Comparison of ENCODE assay signal across 31 mouse cellular contexts in the genomic region with DNA sequence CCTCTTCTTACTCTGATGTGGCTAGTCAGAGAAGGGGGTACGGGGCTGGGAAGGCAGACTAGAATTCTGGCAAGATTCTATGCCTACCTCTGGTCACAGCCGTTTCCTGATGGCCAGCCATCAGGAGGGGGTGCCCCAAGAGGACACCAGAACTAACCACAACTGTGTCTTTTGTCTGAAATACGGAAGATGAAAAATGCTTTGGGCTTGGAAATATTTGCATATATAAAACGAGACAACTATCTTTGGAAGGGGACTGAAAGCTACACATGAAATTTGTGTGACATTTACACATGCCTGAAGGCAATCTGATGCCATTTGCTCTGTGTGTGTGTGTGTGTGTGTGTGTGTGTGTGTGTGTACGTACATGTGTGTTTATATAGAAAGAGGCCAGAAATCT.
"Had no signal": no experiment of that assay in that cellular context is flagged by ENCODE, and none has a peak within 500 bp of the region (broad histone marks: within the 10 kb centered on the region; RNA-seq: fewer than 3 reads in every experiment).

No protein-coding gene starts in this region.

- H3K27ac ChIP-seq: limb, embryonic 10.5 days; limb, embryonic 12.5 days; limb, embryonic 13.5 days; limb, embryonic 15.5 days; liver, embryonic 12.5 days; liver, embryonic 14.5 days; liver, embryonic 15.5 days; lung, embryonic 15.5 days; macrophage; midbrain, embryonic 10.5 days; midbrain, embryonic 12.5 days; midbrain, embryonic 13.5 days; midbrain, embryonic 15.5 days; neural tube, embryonic 12.5 days; neural tube, embryonic 13.5 days had no signal

- H3K9ac ChIP-seq: limb, embryonic 12.5 days; limb, embryonic 13.5 days; limb, embryonic 15.5 days; liver, embryonic 12.5 days; liver, embryonic 14.5 days; liver, embryonic 15.5 days; liver, postnatal 0 days; lung, embryonic 14.5 days; lung, embryonic 15.5 days; midbrain, embryonic 12.5 days; midbrain, embryonic 13.5 days; midbrain, embryonic 15.5 days; neural tube, embryonic 12.5 days; neural tube, embryonic 13.5 days had no signal

- H3K27me3 ChIP-seq: limb, embryonic 12.5 days; limb, embryonic 13.5 days; limb, embryonic 15.5 days; liver, embryonic 12.5 days; liver, embryonic 15.5 days; lung, embryonic 15.5 days; megakaryocyte, embryonic 14.5 days; midbrain, embryonic 12.5 days; midbrain, embryonic 13.5 days; midbrain, embryonic 15.5 days; neural tube, embryonic 12.5 days; neural tube, embryonic 13.5 days had no signal

- DNase-seq: left cerebral cortex, postnatal 4 days; liver; liver, postnatal 0 days; lung, adult 18-20 months; lung, adult 2 months; lung, embryonic 14.5 days; lung, postnatal 10 days; lung, postnatal 14 days; lung, postnatal 36 days; lung, postnatal 4 days; midbrain, embryonic 14.5 days had no signal

- H3K36me3 ChIP-seq: lung, embryonic 15.5 days had no signal

- H3K4me2 ChIP-seq: limb, embryonic 12.5 days; limb, embryonic 13.5 days; limb, embryonic 15.5 days; liver, embryonic 12.5 days; liver, embryonic 15.5 days; lung, embryonic 14.5 days; lung, embryonic 15.5 days; midbrain, embryonic 11.5 days; midbrain, embryonic 12.5 days; midbrain, embryonic 13.5 days; midbrain, embryonic 15.5 days; neural tube, embryonic 12.5 days; neural tube, embryonic 13.5 days had no signal

- H3K4me1 ChIP-seq: limb, embryonic 12.5 days; limb, embryonic 13.5 days; limb, embryonic 15.5 days; lung, embryonic 15.5 days; midbrain, embryonic 10.5 days; midbrain, embryonic 12.5 days; midbrain, embryonic 13.5 days; midbrain, embryonic 15.5 days had no signal

- ATAC-seq: liver, embryonic 12.5 days; liver, postnatal 0 days; lung, postnatal 0 days; midbrain, embryonic 13.5 days; midbrain, embryonic 15.5 days; midbrain, embryonic 16.5 days had no signal

- H3K4me3 ChIP-seq: limb, embryonic 10.5 days; limb, embryonic 12.5 days; limb, embryonic 13.5 days; limb, embryonic 15.5 days; liver, embryonic 12.5 days; liver, embryonic 15.5 days; lung, embryonic 15.5 days; megakaryocyte, embryonic 14.5 days; midbrain, embryonic 10.5 days; midbrain, embryonic 12.5 days; midbrain, embryonic 13.5 days; midbrain, embryonic 15.5 days; myocyte; neural tube, embryonic 12.5 days; neural tube, embryonic 13.5 days had no signal

- H3K9me3 ChIP-seq: limb, embryonic 10.5 days; limb, embryonic 12.5 days; limb, embryonic 13.5 days; limb, embryonic 15.5 days; liver, embryonic 12.5 days; liver, embryonic 15.5 days; lung, embryonic 15.5 days; megakaryocyte, embryonic 14.5 days; midbrain, embryonic 10.5 days; midbrain, embryonic 12.5 days; midbrain, embryonic 13.5 days; midbrain, embryonic 15.5 days; neural tube, embryonic 12.5 days; neural tube, embryonic 13.5 days had no signal
